Mouse (Mus musculus): ENCODE measurements at regions not wholly inside any gene's neighbourhood (a gene's known extent, or its start where the extent isn't known, plus 50 kb on each side); places are given as distances from the start of the nearest gene placed in this dataset.

DNA sequence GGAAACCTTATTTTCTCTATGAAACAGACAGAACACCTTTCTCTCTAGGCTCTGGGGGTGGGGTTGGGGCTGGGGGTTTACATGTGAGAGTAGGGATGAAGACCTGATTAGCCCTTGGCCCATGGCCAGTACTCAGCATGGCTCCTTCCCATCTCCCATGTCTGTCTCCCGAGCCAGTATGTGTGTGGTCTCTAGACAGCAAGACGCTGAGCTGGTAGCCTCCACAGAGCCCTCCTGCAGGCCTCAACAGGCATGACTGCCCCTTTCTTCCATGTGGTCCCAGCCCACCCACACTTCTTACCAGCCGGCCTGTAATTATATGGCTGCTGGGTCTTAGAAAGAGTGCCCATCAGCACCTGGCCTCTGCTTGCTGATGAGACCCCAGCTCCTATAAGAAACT is 84.2 kb upstream of the Bod1 start:
- no peak overlapping the region for H3K4me3 ChIP-seq
- TF ChIP-seq TCF3 (IDR thresholded peaks at IDR 0.05; ENCODE audit: insufficient read length, low read depth) (no peak), E2F4 (IDR thresholded peaks at IDR 0.05; ENCODE audit: insufficient read depth) (no peak), MYOG (IDR thresholded peaks at IDR 0.05; ENCODE audit: control insufficient read depth in 1 of 3, insufficient read depth in 1 of 3, insufficient read length in 2 of 3, low read depth in 2 of 3) (no peak), MAX (IDR thresholded peaks at IDR 0.05; ENCODE audit: low read depth) (no peak), REST (IDR thresholded peaks at IDR 0.05; ENCODE audit: insufficient read depth, insufficient read length) (no peak), MYOD1 (IDR thresholded peaks at IDR 0.05; ENCODE audit: control insufficient read depth in 1 of 3, insufficient read length in 2 of 3, low read depth in 2 of 3) (no peak), CEBPB (IDR thresholded peaks at IDR 0.05; ENCODE audit: insufficient read depth, poor library complexity, severe bottlenecking) (no peak), TCF12 (IDR thresholded peaks at IDR 0.05; ENCODE audit: insufficient read depth, poor library complexity, severe bottlenecking) (no peak), POLR2AphosphoS2 (IDR thresholded peaks at IDR 0.05; ENCODE audit: insufficient read length, low read depth) (no peak), USF1 (IDR thresholded peaks at IDR 0.05; ENCODE audit: low read depth) (no peak), POLR2A (IDR thresholded peaks at IDR 0.05; ENCODE audit: insufficient read length, low read depth) (no peak), SRF (IDR thresholded peaks at IDR 0.05; ENCODE audit: control insufficient read depth, insufficient read length, low read depth) (no peak)

GRCm38 (mm10) chr11:31756355-31757145 is 84.9 kb upstream of the Bod1 start:
- Histone ChIP-seq H3K4me2 (ENCODE audit: low read depth) (no peak overlapping the region), H3ac (ENCODE audit: control insufficient read depth, insufficient read length) (no peak overlapping the region), H3K79me2 (ENCODE audit: control insufficient read depth, insufficient read depth) (no peaks in the 10 kb centered on the region), H3K36me3 (ENCODE audit: control insufficient read depth, insufficient read depth) (no peaks in the 10 kb centered on the region), H3K4me3 (no peak overlapping the region), H3K27me3 (ENCODE audit: control insufficient read depth, insufficient read depth, insufficient read length) (no peaks in the 10 kb centered on the region)
- TF ChIP-seq TCF12 (IDR thresholded peaks at IDR 0.05; ENCODE audit: insufficient read depth, poor library complexity, severe bottlenecking) (no peak), USF1 (IDR thresholded peaks at IDR 0.05; ENCODE audit: low read depth) (no peak), TCF3 (IDR thresholded peaks at IDR 0.05; ENCODE audit: insufficient read length, low read depth) (no peak), MYOD1 (IDR thresholded peaks at IDR 0.05; ENCODE audit: control insufficient read depth in 1 of 3, insufficient read length in 2 of 3, low read depth in 2 of 3) (no peak), MAX (IDR thresholded peaks at IDR 0.05; ENCODE audit: low read depth) (no peak), CEBPB (IDR thresholded peaks at IDR 0.05; ENCODE audit: insufficient read depth, poor library complexity, severe bottlenecking) (no peak), POLR2A (IDR thresholded peaks at IDR 0.05; ENCODE audit: insufficient read length, low read depth) (no peak), E2F4 (IDR thresholded peaks at IDR 0.05; ENCODE audit: insufficient read depth) (no peak), SRF (IDR thresholded peaks at IDR 0.05; ENCODE audit: control insufficient read depth, insufficient read length, low read depth) (no peak), POLR2AphosphoS2 (IDR thresholded peaks at IDR 0.05; ENCODE audit: insufficient read length, low read depth) (no peak), REST (IDR thresholded peaks at IDR 0.05; ENCODE audit: insufficient read depth, insufficient read length) (no peak), MYOG (IDR thresholded peaks at IDR 0.05; ENCODE audit: control insufficient read depth in 1 of 3, insufficient read depth in 1 of 3, insufficient read length in 2 of 3, low read depth in 2 of 3) (no peak)

More for the DNA sequence above, 84.2 kb upstream of the Bod1 start:
- H3K4me2 ChIP-seq (ENCODE audit: low read depth) = no peak overlapping the region
- H3K27me3 ChIP-seq (ENCODE audit: control insufficient read depth, insufficient read depth, insufficient read length) = no peaks in the 10 kb centered on the region
- no peaks in the 10 kb centered on the region for H3K36me3 ChIP-seq (ENCODE audit: control insufficient read depth, insufficient read depth)
- H3K79me2 ChIP-seq (ENCODE audit: control insufficient read depth, insufficient read depth) = no peaks in the 10 kb centered on the region
- H3ac ChIP-seq (ENCODE audit: control insufficient read depth, insufficient read length) = no peak overlapping the region

DNA sequence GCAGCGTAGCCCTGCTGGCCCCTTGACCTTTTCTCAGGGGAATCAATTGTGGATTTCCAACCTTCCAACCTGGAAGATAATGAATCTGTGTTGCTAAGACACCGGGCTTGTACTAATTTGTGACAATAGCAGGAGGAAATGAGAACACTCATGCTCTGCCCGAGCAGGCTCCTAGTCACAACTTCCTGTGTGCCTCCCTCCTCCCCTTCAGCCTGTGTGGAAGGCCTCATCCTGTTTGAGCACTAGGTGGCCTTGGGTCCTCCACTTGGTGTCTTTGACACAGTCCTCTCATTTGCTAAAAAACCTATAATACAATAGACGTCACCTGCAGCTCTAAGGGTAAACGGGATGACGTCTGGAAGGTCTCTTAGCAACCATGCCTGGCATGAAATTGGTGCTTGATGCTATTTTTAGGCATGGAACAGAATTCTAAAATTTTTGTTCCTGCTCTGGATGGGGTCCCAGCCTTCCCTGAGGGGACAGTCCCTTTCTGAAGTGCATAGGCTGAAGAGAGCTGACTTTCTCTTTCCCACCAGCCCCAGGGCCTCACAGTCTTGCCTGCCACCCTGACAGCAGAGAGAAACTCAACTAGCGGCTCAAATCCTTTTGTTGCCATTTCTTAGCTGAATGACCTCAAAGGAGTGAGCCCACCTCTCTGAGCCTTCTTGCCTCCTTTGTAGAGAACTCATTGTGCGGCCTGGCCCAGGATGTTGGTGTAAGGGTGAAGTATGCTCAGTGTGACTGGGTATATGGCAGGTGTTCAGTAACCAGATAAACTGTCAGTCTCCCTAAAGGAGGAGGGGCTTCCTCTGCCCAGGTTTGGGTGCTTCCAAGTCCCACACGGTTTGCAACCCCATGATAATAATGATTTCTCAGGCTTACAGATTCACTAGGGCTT is 88.4 kb upstream of the Bod1 start:
- Histone ChIP-seq H3K79me2 (ENCODE audit: control insufficient read depth, insufficient read depth) (no peaks in the 10 kb centered on the region), H3ac (ENCODE audit: control insufficient read depth, insufficient read length) (no peak overlapping the region), H3K36me3 (ENCODE audit: control insufficient read depth, insufficient read depth) (no peaks in the 10 kb centered on the region), H3K4me3 (no peak overlapping the region), H3K27me3 (ENCODE audit: control insufficient read depth, insufficient read depth, insufficient read length) (no peaks in the 10 kb centered on the region), H3K4me2 (ENCODE audit: low read depth) (no peak overlapping the region)
- TF ChIP-seq TCF3 (IDR thresholded peaks at IDR 0.05; ENCODE audit: insufficient read length, low read depth) (no peak), TCF12 (IDR thresholded peaks at IDR 0.05; ENCODE audit: insufficient read depth, poor library complexity, severe bottlenecking) (no peak), POLR2A (IDR thresholded peaks at IDR 0.05; ENCODE audit: insufficient read length, low read depth) (no peak), MAX (IDR thresholded peaks at IDR 0.05; ENCODE audit: low read depth) (no peak)

GRCm38 (mm10) chr11:31763856-31764255 is 92.2 kb upstream of the Bod1 start:
- no peak for TF ChIP-seq POLR2A (IDR thresholded peaks at IDR 0.05; ENCODE audit: insufficient read length, low read depth)
- no peak for TF ChIP-seq POLR2AphosphoS2 (IDR thresholded peaks at IDR 0.05; ENCODE audit: insufficient read length, low read depth)
- no peak for TF ChIP-seq REST (IDR thresholded peaks at IDR 0.05; ENCODE audit: insufficient read depth, insufficient read length)
- TF ChIP-seq SRF (IDR thresholded peaks at IDR 0.05; ENCODE audit: control insufficient read depth, insufficient read length, low read depth) = no peak
- TF ChIP-seq MYOD1 (IDR thresholded peaks at IDR 0.05; ENCODE audit: control insufficient read depth in 1 of 3, insufficient read length in 2 of 3, low read depth in 2 of 3) = no peak
- no peak for TF ChIP-seq MAX (IDR thresholded peaks at IDR 0.05; ENCODE audit: low read depth)
- TF ChIP-seq USF1 (IDR thresholded peaks at IDR 0.05; ENCODE audit: low read depth) = no peak
- TF ChIP-seq CEBPB (IDR thresholded peaks at IDR 0.05; ENCODE audit: insufficient read depth, poor library complexity, severe bottlenecking) = no peak
- TF ChIP-seq TCF12 (IDR thresholded peaks at IDR 0.05; ENCODE audit: insufficient read depth, poor library complexity, severe bottlenecking) = no peak
- TF ChIP-seq E2F4 (IDR thresholded peaks at IDR 0.05; ENCODE audit: insufficient read depth) = no peak
- TF ChIP-seq TCF3 (IDR thresholded peaks at IDR 0.05; ENCODE audit: insufficient read length, low read depth) = no peak
- TF ChIP-seq MYOG (IDR thresholded peaks at IDR 0.05; ENCODE audit: control insufficient read depth in 1 of 3, insufficient read depth in 1 of 3, insufficient read length in 2 of 3, low read depth in 2 of 3) = no peak
- Histone ChIP-seq H3K4me3 (no peak overlapping the region), H3K4me2 (ENCODE audit: low read depth) (peak overlapping the region; percentile 3), H3K36me3 (ENCODE audit: control insufficient read depth, insufficient read depth) (no peaks in the 10 kb centered on the region), H3K27me3 (ENCODE audit: control insufficient read depth, insufficient read depth, insufficient read length) (no peaks in the 10 kb centered on the region), H3K79me2 (ENCODE audit: control insufficient read depth, insufficient read depth) (no peaks in the 10 kb centered on the region), H3ac (ENCODE audit: control insufficient read depth, insufficient read length) (no peak overlapping the region)

All from myocyte (in vitro differentiated cells).